Mouse (Mus musculus) megakaryocyte, embryonic 14.5 days (primary cell): Measurements from ENCODE around the gene Jmjd6.

Experiments
- FLI1 ChIP-seq: IDR thresholded peaks from 2 replicates; pipeline ENCODE4 v1.6.1; 2012; ENCODE audit warnings: low read length, inconsistent platforms, mixed read lengths
- GATA1 ChIP-seq: IDR thresholded peaks from 3 replicates; pipeline ENCODE4 v1.6.1; 2012; ENCODE audit warnings: mixed read lengths, low read length, inconsistent platforms, borderline replicate concordance

DNA sequence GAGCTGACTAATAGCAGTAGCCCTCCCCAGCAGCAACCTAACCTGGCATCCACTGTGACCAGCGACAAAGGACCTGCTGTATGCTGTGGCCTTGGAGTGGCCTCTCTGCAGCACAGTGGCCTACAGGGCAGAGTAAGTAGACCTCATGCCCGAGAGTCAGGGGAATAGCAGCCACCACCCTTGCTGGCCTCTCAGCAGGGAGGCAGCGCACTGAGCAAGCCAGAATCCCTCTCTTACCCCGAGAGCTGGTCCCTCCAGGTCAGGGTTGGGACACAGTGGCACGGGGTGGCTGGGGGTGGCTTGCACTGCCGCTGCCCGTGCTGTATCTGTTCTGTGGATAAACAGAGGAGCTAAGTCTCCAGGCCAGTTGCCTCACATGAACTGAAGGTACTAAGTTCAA lies 3.6 kb downstream of the Jmjd6 start:
- TF ChIP-seq GATA1 (no peak), FLI1 (no peak)
